Mouse (Mus musculus): Measurements from ENCODE around the gene Cep295. TPM values are rescaled to one million over a fixed set of nuclear protein-coding genes. Genes with fewer than 3 reads are reported as not detected.

Gene Cep295
- polyA plus RNA-seq, 1 experiment, result 19.9 TPM

- H3K27ac ChIP-seq (ENCODE audit: insufficient read depth, low read length), result no peak overlapping the region
- no peak overlapping the region for H3K4me3 ChIP-seq (ENCODE audit: insufficient read depth, low read length)
- TF ChIP-seq CTCF (IDR thresholded peaks at IDR 0.05; ENCODE audit: extremely low read depth, insufficient read depth, low read length), result no peak
- no peak for TF ChIP-seq POLR2A (IDR thresholded peaks at IDR 0.05; ENCODE audit: extremely low read depth, insufficient read depth, low read length)
- no peaks in the 10 kb centered on the region for H3K4me1 ChIP-seq (ENCODE audit: control insufficient read depth, insufficient read depth, low read length)
Observed at GRCm38 (mm10) chr9:15297112-15297511, 60.5 kb downstream of the Cep295 start.

DNA sequence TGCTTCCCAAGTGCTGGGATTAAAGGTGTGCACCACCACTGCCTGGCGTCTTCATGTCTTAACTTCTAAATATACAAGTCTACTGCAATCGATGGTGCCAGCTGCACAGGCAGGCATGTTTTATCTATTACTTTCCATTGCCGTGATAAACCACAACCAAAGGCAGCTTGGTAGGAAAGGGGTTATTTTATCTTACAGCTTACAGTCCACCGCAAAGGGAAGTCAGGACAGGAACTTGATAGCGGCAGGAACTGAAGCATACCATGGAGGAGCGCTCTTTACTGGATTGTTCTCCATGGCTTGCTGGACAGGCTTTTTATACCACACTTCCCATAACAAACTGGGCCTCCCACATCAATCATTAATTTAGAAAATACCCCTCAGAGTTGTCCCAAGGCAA is 68.3 kb downstream of the Cep295 start:
- TF ChIP-seq CTCF (IDR thresholded peaks at IDR 0.05; ENCODE audit: extremely low read depth, insufficient read depth, low read length) (no peak), POLR2A (IDR thresholded peaks at IDR 0.05; ENCODE audit: extremely low read depth, insufficient read depth, low read length) (no peak)
- Histone ChIP-seq H3K4me1 (ENCODE audit: control insufficient read depth, insufficient read depth, low read length) (no peaks in the 10 kb centered on the region), H3K27ac (ENCODE audit: insufficient read depth, low read length) (no peak overlapping the region), H3K4me3 (ENCODE audit: insufficient read depth, low read length) (no peak overlapping the region)

- TF ChIP-seq POLR2A (IDR thresholded peaks at IDR 0.05; ENCODE audit: extremely low read depth, insufficient read depth, low read length), result no peak
- TF ChIP-seq CTCF (IDR thresholded peaks at IDR 0.05; ENCODE audit: extremely low read depth, insufficient read depth, low read length), result no peak
- Histone ChIP-seq H3K4me1 (ENCODE audit: control insufficient read depth, insufficient read depth, low read length) (no peaks in the 10 kb centered on the region), H3K4me3 (ENCODE audit: insufficient read depth, low read length) (no peak overlapping the region)
Observed at GRCm38 (mm10) chr9:15288402-15288801, 69.2 kb downstream of the Cep295 start.

DNA sequence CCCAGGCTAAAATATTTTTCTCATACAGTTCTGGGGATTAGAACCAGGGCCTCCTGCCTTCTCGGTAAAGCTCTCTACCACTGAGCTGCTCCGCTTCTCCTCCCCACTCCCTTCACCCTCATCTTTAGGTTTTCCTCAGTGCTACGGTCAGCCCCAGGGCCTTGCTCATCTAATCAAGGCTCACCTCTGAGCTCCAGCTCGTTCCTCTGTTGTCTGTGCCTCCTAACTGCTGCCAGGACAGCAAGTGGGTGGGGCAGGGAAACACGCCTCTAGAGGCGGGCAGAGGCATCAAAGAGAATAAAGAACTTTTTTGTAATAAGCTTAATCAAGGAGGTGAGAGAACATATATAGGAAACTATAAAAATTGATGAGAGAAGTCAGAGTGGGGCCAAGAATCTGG is 69.7 kb downstream of the Cep295 start:
- Histone ChIP-seq H3K4me3 (ENCODE audit: insufficient read depth, low read length) (no peak overlapping the region), H3K4me1 (ENCODE audit: control insufficient read depth, insufficient read depth, low read length) (no peaks in the 10 kb centered on the region), H3K27ac (ENCODE audit: insufficient read depth, low read length) (no peak overlapping the region)
- TF ChIP-seq POLR2A (IDR thresholded peaks at IDR 0.05; ENCODE audit: extremely low read depth, insufficient read depth, low read length) (no peak), CTCF (IDR thresholded peaks at IDR 0.05; ENCODE audit: extremely low read depth, insufficient read depth, low read length) (no peak)

More at GRCm38 (mm10) chr9:15288402-15288801, 69.2 kb downstream of the Cep295 start:
- H3K27ac ChIP-seq (ENCODE audit: insufficient read depth, low read length), result no peak overlapping the region

DNA sequence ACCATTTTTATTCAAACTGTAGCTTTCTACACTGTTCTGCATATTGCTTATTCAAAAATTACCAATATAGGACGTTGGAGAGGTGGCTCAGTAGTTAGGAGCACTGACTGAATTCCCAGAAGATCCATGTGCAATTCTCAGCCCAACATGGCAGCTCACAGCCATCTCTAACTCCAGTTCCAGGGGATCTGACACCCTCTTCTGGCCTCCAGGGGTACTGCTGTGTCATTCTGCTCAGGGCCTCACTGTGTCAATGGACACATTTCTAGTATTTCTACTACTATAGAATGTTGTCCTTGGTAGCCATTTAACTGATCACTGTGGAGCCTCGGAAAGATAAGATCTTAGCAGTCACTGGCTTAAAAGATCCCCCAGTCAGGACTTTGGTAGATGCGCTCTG is 72.1 kb downstream of the Cep295 start:
- Histone ChIP-seq H3K27ac (ENCODE audit: insufficient read depth, low read length) (no peak overlapping the region), H3K4me1 (ENCODE audit: control insufficient read depth, insufficient read depth, low read length) (peaks cover 2% of the 10 kb centered on the region; the same call in 1 of the 2 replicates), H3K4me3 (ENCODE audit: insufficient read depth, low read length) (no peak overlapping the region)
- TF ChIP-seq POLR2A (IDR thresholded peaks at IDR 0.05; ENCODE audit: extremely low read depth, insufficient read depth, low read length) (no peak), CTCF (IDR thresholded peaks at IDR 0.05; ENCODE audit: extremely low read depth, insufficient read depth, low read length) (no peak)

DNA sequence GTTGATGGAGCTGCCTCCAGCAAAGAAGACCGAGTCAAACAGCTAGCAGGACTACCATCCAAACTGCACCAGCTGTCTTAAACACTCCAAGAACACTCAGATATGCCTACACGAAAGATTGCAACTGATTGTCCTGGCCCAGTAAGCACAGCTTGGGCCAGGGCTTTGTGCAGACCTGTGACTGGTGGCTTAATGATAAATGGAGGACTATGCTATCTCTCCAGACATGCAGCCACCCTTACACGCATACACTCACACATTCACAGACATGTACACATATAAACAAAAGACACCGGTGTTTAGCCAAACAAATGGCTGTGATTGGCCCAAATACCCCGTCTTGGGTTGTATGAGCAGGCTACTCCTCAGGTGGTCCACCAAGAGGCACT is 77.1 kb downstream of the Cep295 start:
- no peak overlapping the region for H3K27ac ChIP-seq (ENCODE audit: insufficient read depth, low read length)

GRCm38 (mm10) chr9:15279649-15280490 is 77.7 kb downstream of the Cep295 start, which contains the start of gene Med17:
TSS of gene Med17 (minus strand) at chr9:15279931.
- peak within 1 kb of the TSS; percentile 88 for H3K4me3 ChIP-seq (ENCODE audit: insufficient read depth, low read length)

More for the DNA sequence above, 77.1 kb downstream of the Cep295 start:
- peak overlapping the region; percentile 88 for H3K4me3 ChIP-seq (ENCODE audit: insufficient read depth, low read length)
- TF ChIP-seq CTCF (IDR thresholded peaks at IDR 0.05; ENCODE audit: extremely low read depth, insufficient read depth, low read length) (no peak), POLR2A (IDR thresholded peaks at IDR 0.05; ENCODE audit: extremely low read depth, insufficient read depth, low read length) (no peak)
- H3K4me1 ChIP-seq (ENCODE audit: control insufficient read depth, insufficient read depth, low read length), result peaks cover 3% of the 10 kb centered on the region; the same call in 1 of the 2 replicates

DNA sequence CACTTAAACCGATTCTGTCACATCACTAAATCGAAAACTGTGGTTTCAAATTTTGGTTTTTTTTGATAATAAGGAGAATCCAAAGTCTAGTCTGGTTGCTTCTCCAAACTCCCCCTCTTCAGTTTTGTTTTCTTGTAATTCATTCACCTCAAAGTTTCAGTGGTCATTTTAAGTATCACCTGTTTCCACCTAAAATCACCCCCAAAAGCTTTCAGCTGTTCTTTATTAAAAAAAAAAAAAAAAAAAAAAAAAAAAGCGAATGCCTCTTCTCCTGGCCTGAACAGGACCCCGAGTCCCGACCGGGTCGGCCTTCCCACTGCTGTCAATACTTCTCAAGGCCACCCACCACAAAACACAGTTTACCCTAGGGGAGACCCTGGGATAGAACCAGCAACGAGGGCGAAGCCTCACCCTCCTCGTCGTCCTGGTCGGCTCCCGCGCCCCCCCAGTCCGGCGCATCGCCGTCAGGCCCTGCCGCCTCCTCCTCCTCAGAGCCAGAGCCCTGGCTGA is 78.4 kb downstream of the Cep295 start:
- H3K4me1 ChIP-seq (ENCODE audit: control insufficient read depth, insufficient read depth, low read length), result peaks cover 3% of the 10 kb centered on the region; the same call in 1 of the 2 replicates
- peak overlapping the region; percentile 55 for H3K27ac ChIP-seq (ENCODE audit: insufficient read depth, low read length)
- H3K4me3 ChIP-seq (ENCODE audit: insufficient read depth, low read length), result peak overlapping the region; percentile 88
- TF ChIP-seq POLR2A (IDR thresholded peaks at IDR 0.05; ENCODE audit: extremely low read depth, insufficient read depth, low read length) (no peak), CTCF (IDR thresholded peaks at IDR 0.05; ENCODE audit: extremely low read depth, insufficient read depth, low read length) (no peak)

More at GRCm38 (mm10) chr9:15279649-15280490, 77.7 kb downstream of the Cep295 start, which contains the start of gene Med17:
- TF ChIP-seq POLR2A (IDR thresholded peaks at IDR 0.05; ENCODE audit: extremely low read depth, insufficient read depth, low read length) (peak; percentile 85), CTCF (IDR thresholded peaks at IDR 0.05; ENCODE audit: extremely low read depth, insufficient read depth, low read length) (no peak)
- H3K4me1 ChIP-seq (ENCODE audit: control insufficient read depth, insufficient read depth, low read length), result peaks cover 3% of the 10 kb centered on the region; the same call in 1 of the 2 replicates
- peak within 1 kb of the TSS; percentile 55 for H3K27ac ChIP-seq (ENCODE audit: insufficient read depth, low read length)

GRCm38 (mm10) chr9:15278343-15278742 is 79.2 kb downstream of the Cep295 start:
- Histone ChIP-seq H3K4me1 (ENCODE audit: control insufficient read depth, insufficient read depth, low read length) (peaks cover 3% of the 10 kb centered on the region; the same call in 1 of the 2 replicates), H3K27ac (ENCODE audit: insufficient read depth, low read length) (no peak overlapping the region), H3K4me3 (ENCODE audit: insufficient read depth, low read length) (no peak overlapping the region)
- TF ChIP-seq POLR2A (IDR thresholded peaks at IDR 0.05; ENCODE audit: extremely low read depth, insufficient read depth, low read length) (no peak), CTCF (IDR thresholded peaks at IDR 0.05; ENCODE audit: extremely low read depth, insufficient read depth, low read length) (no peak)

Data from cortical plate, adult 2 months (tissue).